Mouse (Mus musculus) liver, adult 2 months (tissue): ENCODE results near the gene Gm11037. TPM values are rescaled to one million over a fixed set of nuclear protein-coding genes. Genes with fewer than 3 reads are reported as not detected.

Experiments used
- DNase-seq: peaks from one replicate; pipeline ENCODE4 v3.0.0-alpha.2; 2011; ENCODE audit warnings: low read depth, low spot score; ENCODE audit errors: extremely low read depth
- H3K27ac ChIP-seq: fragments of 200-500 bp; replicated peaks from 2 replicates; pipeline ENCODE4 v1.5.1; 2012; ENCODE audit warnings: low read depth, mild to moderate bottlenecking, control low read depth, inconsistent platforms, low read length; ENCODE audit not compliant: insufficient read depth
- H3K27me3 ChIP-seq: fragments of 200-500 bp; 2 replicates; pipeline ENCODE4 v1.6.1; 2012; ENCODE audit warnings: mild to moderate bottlenecking, moderate library complexity, low read length, inconsistent platforms; ENCODE audit not compliant: control insufficient read depth, insufficient read depth
- H3K36me3 ChIP-seq: fragments of 200-500 bp; 2 replicates; pipeline ENCODE4 v1.6.1; 2012; ENCODE audit warnings: low read length, inconsistent platforms; ENCODE audit not compliant: control insufficient read depth, insufficient read depth
- H3K4me1 ChIP-seq: fragments of 200-500 bp; 2 replicates; pipeline ENCODE4 v1.6.1; 2011; ENCODE audit warnings: low read length; ENCODE audit not compliant: control insufficient read depth, insufficient read depth
- H3K4me3 ChIP-seq: fragments of 200-500 bp; 2 replicates; pipeline ENCODE4 v1.5.1; 2011; ENCODE audit warnings: low read depth, mild to moderate bottlenecking, control low read depth, low read length, moderate library complexity; ENCODE audit not compliant: insufficient read depth
- H3K79me2 ChIP-seq: fragments of 200-500 bp; 2 replicates; pipeline ENCODE4 v1.6.1; 2012; ENCODE audit warnings: inconsistent platforms, mild to moderate bottlenecking, low read length, moderate library complexity; ENCODE audit not compliant: control insufficient read depth, insufficient read depth
- H3K9ac ChIP-seq: fragments of 200-500 bp; 2 replicates; pipeline ENCODE4 v1.6.1; 2012; ENCODE audit warnings: low read depth, mild to moderate bottlenecking, control low read depth, inconsistent platforms, low read length
- CTCF ChIP-seq: fragments of 200-500 bp; IDR thresholded peaks from 2 replicates; pipeline ENCODE4 v1.5.1; 2011; ENCODE audit warnings: low read depth, low read length, control low read depth
- POLR2A ChIP-seq: fragments of 200-500 bp; IDR thresholded peaks from 2 replicates; pipeline ENCODE4 v1.6.1; 2011; ENCODE audit warnings: low read length, control low read depth; ENCODE audit not compliant: insufficient read depth; ENCODE audit errors: extremely low read depth
- WGBS: fragments of 180-500 bp; shearing (Covaris S2); methylation state at CpG from one replicate; pipeline ENCODE4 v1.1.7; 2018; 5-methylcytosine and 5-hydroxymethylcytosine counted together
- polyA plus RNA-seq: library from polyadenylated mRNA; depleted of rRNA; stranded (reverse); fragments of >200 nt; gene quantifications from 2 replicates; pipeline ENCODE4 v1.2.3, GENCODE M21; 2012
- total RNA-seq: library from RNA; depleted of rRNA; stranded (reverse); fragments of >200 nt; gene quantifications from 2 replicates; pipeline ENCODE4 v1.2.3, GENCODE M21; 2014

The Gm11037 gene
- total and polyA plus RNA-seq, 2 experiments, result not detected

- Histone ChIP-seq H3K4me3 (no peak overlapping the region), H3K36me3 (no peaks in the 10 kb centered on the region), H3K9ac (no peak overlapping the region), H3K79me2 (no peaks in the 10 kb centered on the region), H3K4me1 (0 out of 2 replicates have a peak, but pooled peaks cover 2% of the 10 kb centered on the region), H3K27me3 (no peaks in the 10 kb centered on the region), H3K27ac (no peak overlapping the region)
- DNase-seq, result no peak
- TF ChIP-seq CTCF, result no peak
- TF ChIP-seq POLR2A, result no peak
- WGBS, result 91% methylated on average over 21 of the region's 21 CpGs
Observed at GRCm38 (mm10) chr2:131146193-131147042, 13.1 kb downstream of the Gm11037 start.

- TF ChIP-seq POLR2A (no peak), CTCF (no peak)
- Histone ChIP-seq H3K27me3 (no peaks in the 10 kb centered on the region), H3K9ac (no peak overlapping the region), H3K4me3 (no peak overlapping the region), H3K4me1 (0 out of 2 replicates have a peak, but pooled peaks cover 2% of the 10 kb centered on the region), H3K36me3 (no peaks in the 10 kb centered on the region), H3K27ac (no peak overlapping the region), H3K79me2 (no peaks in the 10 kb centered on the region)
- DNase-seq, result no peak
- 96% methylated on average over 8 of the region's 8 CpGs for WGBS
Observed at GRCm38 (mm10) chr2:131147043-131147365, 13.7 kb downstream of the Gm11037 start.

- no peaks in the 10 kb centered on the region for H3K4me1 ChIP-seq
- no peak overlapping the region for H3K27ac ChIP-seq
- no peaks in the 10 kb centered on the region for H3K79me2 ChIP-seq
- no peak overlapping the region for H3K4me3 ChIP-seq
- no peak for DNase-seq
- no peaks in the 10 kb centered on the region for H3K27me3 ChIP-seq
- H3K9ac ChIP-seq, result no peak overlapping the region
- WGBS, result 84% methylated on average over 8 of the region's 8 CpGs
- no peaks in the 10 kb centered on the region for H3K36me3 ChIP-seq
- TF ChIP-seq POLR2A, result no peak
- no peak for TF ChIP-seq CTCF
Observed at GRCm38 (mm10) chr2:131148353-131149253, 15.3 kb downstream of the Gm11037 start.

GRCm38 (mm10) chr2:131149254-131149578, 15.9 kb downstream of the Gm11037 start:
- no peaks in the 10 kb centered on the region for H3K36me3 ChIP-seq
- H3K4me3 ChIP-seq, result no peak overlapping the region
- no peak for TF ChIP-seq CTCF
- no peak for TF ChIP-seq POLR2A
- WGBS, result 97% methylated on average over 3 of the region's 3 CpGs
- H3K27ac ChIP-seq, result no peak overlapping the region
- DNase-seq, result no peak
- no peaks in the 10 kb centered on the region for H3K27me3 ChIP-seq
- H3K79me2 ChIP-seq, result no peaks in the 10 kb centered on the region
- H3K4me1 ChIP-seq, result no peaks in the 10 kb centered on the region
- H3K9ac ChIP-seq, result no peak overlapping the region

- Histone ChIP-seq H3K4me3 (no peak overlapping the region), H3K36me3 (no peaks in the 10 kb centered on the region), H3K27ac (no peak overlapping the region), H3K27me3 (no peaks in the 10 kb centered on the region), H3K79me2 (no peaks in the 10 kb centered on the region), H3K4me1 (no peaks in the 10 kb centered on the region), H3K9ac (no peak overlapping the region)
- WGBS, result 91% methylated on average over 7 of the region's 7 CpGs
- no peak for DNase-seq
- TF ChIP-seq POLR2A (no peak), CTCF (no peak)
Observed at GRCm38 (mm10) chr2:131152166-131152730, 19.0 kb downstream of the Gm11037 start.

- Histone ChIP-seq H3K27me3 (no peaks in the 10 kb centered on the region), H3K79me2 (no peaks in the 10 kb centered on the region), H3K4me3 (no peak overlapping the region), H3K27ac (no peak overlapping the region), H3K9ac (no peak overlapping the region), H3K36me3 (no peaks in the 10 kb centered on the region), H3K4me1 (no peaks in the 10 kb centered on the region)
- DNase-seq, result no peak
- WGBS, result 95% methylated on average over 4 of the region's 4 CpGs
- no peak for TF ChIP-seq POLR2A
- TF ChIP-seq CTCF, result no peak
Observed at GRCm38 (mm10) chr2:131154036-131154435, 20.7 kb downstream of the Gm11037 start.
